Mouse (Mus musculus) myocyte (in vitro differentiated cells): ENCODE measurements around the gene Tmem30a.

ENCODE experiments used
- MAX ChIP-seq: IDR thresholded peaks from one replicate; pipeline ENCODE4 v1.6.1; 2011; ENCODE audit warnings: low read depth, mild to moderate bottlenecking, control low read depth
- MYOD1 ChIP-seq, 3 experiments: IDR thresholded peaks; one replicate each; pipeline ENCODE4 v1.6.1; 2011; ENCODE audit warnings: control low read depth in 2 of 3, low read depth in 2 of 3, mild to moderate bottlenecking in 2 of 3, moderate library complexity in 1 of 3; ENCODE audit not compliant: insufficient read length in 2 of 3, control insufficient read depth in 1 of 3
- POLR2A ChIP-seq: IDR thresholded peaks from one replicate; pipeline ENCODE4 v1.6.1; 2011; ENCODE audit warnings: low read depth, mild to moderate bottlenecking, control low read depth, moderate library complexity; ENCODE audit not compliant: insufficient read length
- TCF3 ChIP-seq: IDR thresholded peaks from one replicate; pipeline ENCODE4 v1.6.1; 2011; ENCODE audit warnings: low read depth, control low read depth; ENCODE audit not compliant: insufficient read length
- USF1 ChIP-seq: IDR thresholded peaks from one replicate; pipeline ENCODE4 v1.6.1; 2011; ENCODE audit warnings: low read depth, mild to moderate bottlenecking, control low read depth, moderate library complexity

DNA sequence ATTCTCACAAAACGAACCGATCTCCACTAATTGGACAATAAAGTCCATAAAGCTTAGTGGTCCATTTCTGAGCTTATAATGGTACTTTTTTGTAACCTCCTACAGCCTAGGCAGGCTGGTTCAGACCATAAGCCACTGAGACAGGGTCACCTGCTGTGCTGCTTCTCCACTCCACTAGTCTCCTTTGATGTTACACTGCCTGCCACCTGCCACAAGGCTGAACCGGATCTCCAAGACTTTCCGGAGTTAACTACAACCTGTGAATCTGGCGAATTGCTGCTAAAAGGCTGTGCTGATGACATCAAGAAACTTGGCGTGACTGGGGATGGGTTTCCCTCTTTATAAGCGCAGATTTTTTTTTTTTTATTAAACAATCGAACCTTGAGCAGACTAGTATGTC lies 41.5 kb downstream of the Tmem30a start:
- TF ChIP-seq USF1: no peak
- no peak for TF ChIP-seq TCF3
- TF ChIP-seq POLR2A: no peak
- no peak for TF ChIP-seq MYOD1 (IDR thresholded peaks at IDR 0.05; ENCODE audit: control insufficient read depth in 1 of 3, insufficient read length in 2 of 3, low read depth in 2 of 3)
- TF ChIP-seq MAX: no peak
